Mouse (Mus musculus) midbrain, embryonic 11.5 days (tissue): ENCODE data around the gene Malrd1. TPM values are rescaled to one million over a fixed set of nuclear protein-coding genes. Genes with fewer than 3 reads are reported as not detected.

Experiments used
- ATAC-seq: fragments of 200-750 bp; cut with Nextera tagmentation; 2 replicates; pipeline ENCODE4 v1.8.0; 2017; ENCODE audit warnings: moderate TSS enrichment, moderate library complexity; ENCODE audit not compliant: low FRiP score
- DNase-seq: peaks from one replicate; pipeline ENCODE4 v3.0.0; 2015; ENCODE audit warnings: low spot score; ENCODE audit errors: missing footprints
- H3K27ac ChIP-seq: fragments of 300-500 bp; sonication (generic); 2 replicates; pipeline ENCODE4 v1.5.1; 2014; ENCODE audit warnings: low read depth, low read length
- H3K27me3 ChIP-seq: fragments of 300-500 bp; sonication (generic); 2 replicates; pipeline ENCODE4 v1.6.1; 2014; ENCODE audit warnings: mild to moderate bottlenecking, low read length, moderate library complexity, mixed read lengths; ENCODE audit not compliant: control insufficient read depth, insufficient read depth
- H3K36me3 ChIP-seq: fragments of 300-500 bp; sonication (generic); 2 replicates; pipeline ENCODE4 v1.6.1; 2014; ENCODE audit warnings: mild to moderate bottlenecking, low read length, moderate library complexity, mixed read lengths; ENCODE audit not compliant: control insufficient read depth, insufficient read depth
- H3K4me1 ChIP-seq: fragments of 300-500 bp; sonication (generic); 2 replicates; pipeline ENCODE4 v1.6.1; 2014; ENCODE audit warnings: low read length; ENCODE audit not compliant: control insufficient read depth, insufficient read depth
- H3K4me2 ChIP-seq: fragments of 300-500 bp; sonication (generic); 2 replicates; pipeline ENCODE4 v1.6.1; 2014; ENCODE audit warnings: mild to moderate bottlenecking, moderate library complexity
- H3K4me3 ChIP-seq: fragments of 300-500 bp; sonication (generic); 2 replicates; pipeline ENCODE4 v1.5.1; 2014; ENCODE audit warnings: low read depth, low read length
- H3K9ac ChIP-seq: fragments of 300-500 bp; sonication (generic); 2 replicates; pipeline ENCODE4 v1.6.1; 2014; ENCODE audit warnings: low read length
- H3K9me3 ChIP-seq: fragments of 300-500 bp; sonication (generic); 2 replicates; pipeline ENCODE4 v1.6.1; 2016; ENCODE audit warnings: low read length; ENCODE audit not compliant: control insufficient read depth
- WGBS: fragments of 180-500 bp; shearing (Covaris S2); extraction: QIAGEN DNeasy Blood & Tissue Kit; methylation state at CpG from one replicate; pipeline ENCODE4 v1.1.7; 2014; 5-methylcytosine and 5-hydroxymethylcytosine counted together
- polyA plus RNA-seq: library from polyadenylated mRNA; unstranded; fragments of >200 nt; fragmentation: Nextera tagmentation; extraction: Ambion mirVana; gene quantifications from 2 replicates; pipeline ENCODE4 v1.2.1, GENCODE M21; 2014

The Malrd1 gene
- 0.03 and 0.04 TPM in 2 replicates for polyA plus RNA-seq

DNA sequence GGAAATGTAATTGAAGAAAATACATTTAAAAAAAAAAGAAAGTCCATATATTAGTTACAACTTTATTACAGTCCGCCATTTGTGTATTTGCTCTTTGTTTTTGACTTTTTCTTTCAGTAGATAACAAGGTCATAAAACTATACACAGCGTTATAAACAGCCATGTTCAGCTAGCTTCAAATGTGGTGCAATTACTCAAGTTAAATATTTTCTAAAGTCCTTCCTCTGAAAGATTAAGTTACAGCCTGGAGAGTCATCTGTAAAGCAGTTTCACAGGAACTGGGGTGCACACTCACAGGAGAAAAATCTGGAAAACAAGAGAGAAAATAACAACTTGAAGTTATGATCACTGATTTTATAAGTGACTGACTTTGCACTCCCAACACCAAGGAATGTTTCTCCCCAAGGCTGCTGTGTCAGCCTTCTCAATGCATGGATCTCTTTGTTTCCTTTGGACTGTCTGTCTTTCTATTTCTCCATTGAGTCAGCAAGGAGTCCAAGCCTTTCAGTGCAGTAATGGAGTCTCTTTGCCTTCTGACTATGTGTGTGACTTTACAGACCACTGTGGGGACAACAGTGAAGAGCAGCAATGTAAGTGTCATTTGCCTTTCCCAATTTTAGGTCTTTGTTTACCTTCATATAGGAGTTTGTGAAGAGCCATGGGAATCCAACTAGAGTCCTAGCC is at the start of gene Malrd1:
Gene Malrd1 (plus strand): TSS at position 239 of the 684 bp plus-strand sequence.
- ATAC-seq (no peak), DNase-seq (no peak)
- 85% methylated on average over 2 of the region's 2 CpGs for WGBS
- H3K4me2 ChIP-seq, result no peak within 1 kb of the TSS
- H3K9ac ChIP-seq, result no peak within 1 kb of the TSS
- peaks cover 3% of the 10 kb centered on the region; the same call in 1 of the 2 replicates for H3K9me3 ChIP-seq
- no peak within 1 kb of the TSS for H3K27ac ChIP-seq
- H3K27me3 ChIP-seq, result no peaks in the 10 kb centered on the region
- no peak within 1 kb of the TSS for H3K4me3 ChIP-seq
- H3K36me3 ChIP-seq, result no peaks in the 10 kb centered on the region
- no peaks in the 10 kb centered on the region for H3K4me1 ChIP-seq

DNA sequence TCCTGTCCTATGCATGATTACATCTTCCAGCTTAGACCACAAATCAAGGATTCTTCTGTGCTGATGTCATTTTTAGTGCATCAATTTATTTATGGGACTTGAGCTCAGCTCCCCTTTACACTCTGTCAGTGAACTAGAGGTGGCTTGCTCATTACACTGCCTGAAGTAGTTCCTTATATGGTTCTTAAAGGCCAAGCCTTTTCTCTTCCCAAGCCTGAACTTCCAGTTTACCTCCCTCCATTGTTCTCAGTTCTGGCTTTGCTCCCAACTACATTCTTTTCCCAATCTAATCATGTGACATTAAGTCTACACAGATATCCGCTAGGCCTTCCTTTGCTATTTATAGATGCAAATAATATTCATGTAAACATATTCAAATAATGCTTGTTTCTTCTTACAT is 12.4 kb downstream of the Malrd1 start:
- Histone ChIP-seq H3K27me3 (no peaks in the 10 kb centered on the region), H3K36me3 (no peaks in the 10 kb centered on the region), H3K27ac (no peak overlapping the region), H3K4me3 (no peak overlapping the region), H3K4me1 (no peaks in the 10 kb centered on the region), H3K9ac (no peak overlapping the region), H3K4me2 (no peak overlapping the region), H3K9me3 (no peaks in the 10 kb centered on the region)
- 86% methylated on average over 1 of the region's 1 CpGs for WGBS
- DNase-seq (no peak), ATAC-seq (no peak)

DNA sequence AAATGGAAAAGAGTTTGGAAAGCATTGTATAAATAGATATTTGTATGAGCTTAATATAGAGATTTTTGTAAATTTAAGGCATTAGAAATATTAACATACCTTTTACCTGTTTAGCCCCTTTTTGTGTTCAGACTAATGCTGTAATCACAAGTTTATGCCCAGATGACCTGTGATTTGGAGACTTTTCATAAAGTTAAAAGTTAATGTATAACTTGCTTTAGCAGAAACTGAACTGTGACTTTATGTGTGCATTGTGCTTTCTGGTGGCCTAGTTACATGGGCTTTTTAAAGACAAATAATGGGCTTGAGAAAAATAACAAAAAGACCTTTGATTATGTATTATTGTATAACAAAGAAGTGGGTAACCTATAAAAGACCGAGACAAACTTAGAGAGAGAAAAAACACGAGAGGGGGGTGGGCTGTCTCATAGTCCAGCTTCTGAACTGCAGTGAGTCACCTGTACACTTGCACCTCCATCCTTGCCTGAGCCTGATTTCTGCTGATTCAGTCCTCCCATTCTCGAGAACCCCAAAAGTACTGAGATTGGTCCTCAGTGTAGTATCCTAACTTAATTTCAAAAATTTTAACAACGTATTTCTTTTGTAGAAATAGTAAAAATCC is 87.2 kb downstream of the Malrd1 start:
- WGBS, result 73% methylated on average over 4 of the region's 4 CpGs
- H3K27ac ChIP-seq, result no peak overlapping the region
- no peaks in the 10 kb centered on the region for H3K27me3 ChIP-seq
- H3K36me3 ChIP-seq, result no peaks in the 10 kb centered on the region
- H3K9ac ChIP-seq, result no peak overlapping the region
- DNase-seq, result no peak
- H3K9me3 ChIP-seq, result no peaks in the 10 kb centered on the region
- no peaks in the 10 kb centered on the region for H3K4me1 ChIP-seq
- ATAC-seq, result no peak
- H3K4me2 ChIP-seq, result no peak overlapping the region
- H3K4me3 ChIP-seq, result no peak overlapping the region

DNA sequence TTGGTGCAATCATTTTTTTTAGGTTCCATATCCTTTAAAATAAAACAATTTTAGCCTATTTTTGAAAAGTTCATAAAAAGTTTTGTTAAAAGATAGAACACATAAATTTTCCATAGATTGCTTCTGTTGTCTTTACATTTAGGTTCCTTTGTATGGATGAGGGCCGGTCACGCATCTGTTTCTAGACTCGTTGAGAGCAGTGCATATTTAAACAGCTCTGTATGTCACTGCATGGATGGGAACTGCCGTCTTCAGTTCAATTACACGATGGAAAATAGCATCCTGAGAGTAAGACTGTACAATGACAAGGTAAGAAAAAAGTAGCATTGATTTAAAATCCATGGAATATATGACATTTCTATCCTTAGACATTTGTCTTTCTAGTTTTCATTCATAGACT is 87.7 kb downstream of the Malrd1 start:
- Histone ChIP-seq H3K27me3 (no peaks in the 10 kb centered on the region), H3K4me1 (no peaks in the 10 kb centered on the region), H3K36me3 (no peaks in the 10 kb centered on the region), H3K4me2 (no peak overlapping the region), H3K4me3 (no peak overlapping the region), H3K27ac (no peak overlapping the region), H3K9ac (no peak overlapping the region), H3K9me3 (no peaks in the 10 kb centered on the region)
- 79% methylated on average over 5 of the region's 5 CpGs for WGBS
- no peak for ATAC-seq
- no peak for DNase-seq

DNA sequence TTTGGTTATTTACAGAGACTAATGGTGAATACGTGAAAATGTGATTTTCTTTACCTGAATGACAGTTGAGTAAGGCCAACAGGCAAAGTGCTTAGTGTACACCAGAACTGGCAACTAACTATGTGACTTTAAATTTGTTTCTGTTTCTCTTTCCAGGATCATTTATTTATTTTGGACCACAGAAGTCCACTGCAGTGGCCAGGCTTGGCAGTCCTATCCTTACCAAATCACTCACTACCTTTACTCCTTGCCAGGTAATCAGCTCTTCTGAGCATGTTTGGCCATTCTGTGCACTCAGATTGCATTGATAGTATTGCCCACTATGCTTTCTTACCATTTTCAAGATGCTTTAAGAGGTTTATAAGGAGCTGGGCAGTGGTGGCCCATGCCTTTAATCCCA is 109.5 kb downstream of the Malrd1 start:
- Histone ChIP-seq H3K4me1 (no peaks in the 10 kb centered on the region), H3K27ac (no peak overlapping the region), H3K9me3 (no peaks in the 10 kb centered on the region), H3K4me2 (no peak overlapping the region), H3K27me3 (no peaks in the 10 kb centered on the region), H3K36me3 (no peaks in the 10 kb centered on the region), H3K9ac (no peak overlapping the region), H3K4me3 (no peak overlapping the region)
- ATAC-seq (no peak), DNase-seq (no peak)
- WGBS, result 72% methylated on average over 1 of the region's 1 CpGs

DNA sequence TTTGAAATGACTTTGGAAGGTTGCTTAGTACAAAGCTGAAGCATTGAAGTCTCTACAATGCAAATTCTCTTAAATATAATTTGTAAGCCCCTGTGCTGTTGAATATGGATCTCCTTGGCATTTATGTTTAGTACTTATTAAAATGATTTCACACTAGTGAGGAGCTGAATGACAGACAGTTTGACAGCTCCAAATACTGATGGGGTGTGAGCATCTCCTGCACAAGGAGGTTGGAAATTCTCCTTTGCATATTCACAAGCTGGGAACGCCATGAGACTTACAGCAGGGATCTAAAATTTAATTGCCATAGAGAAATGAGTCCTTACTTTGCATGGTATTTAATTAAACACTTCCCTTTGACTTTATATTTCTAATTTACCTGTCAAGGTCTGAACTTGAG is 117.6 kb downstream of the Malrd1 start:
- H3K36me3 ChIP-seq, result no peaks in the 10 kb centered on the region
- ATAC-seq, result no peak
- no peak overlapping the region for H3K27ac ChIP-seq
- H3K9me3 ChIP-seq, result no peaks in the 10 kb centered on the region
- H3K9ac ChIP-seq, result no peak overlapping the region
- no peak for DNase-seq
- no peak overlapping the region for H3K4me3 ChIP-seq
- H3K27me3 ChIP-seq, result no peaks in the 10 kb centered on the region
- H3K4me2 ChIP-seq, result no peak overlapping the region
- no peaks in the 10 kb centered on the region for H3K4me1 ChIP-seq
- WGBS, result 84% methylated on average over 1 of the region's 1 CpGs

DNA sequence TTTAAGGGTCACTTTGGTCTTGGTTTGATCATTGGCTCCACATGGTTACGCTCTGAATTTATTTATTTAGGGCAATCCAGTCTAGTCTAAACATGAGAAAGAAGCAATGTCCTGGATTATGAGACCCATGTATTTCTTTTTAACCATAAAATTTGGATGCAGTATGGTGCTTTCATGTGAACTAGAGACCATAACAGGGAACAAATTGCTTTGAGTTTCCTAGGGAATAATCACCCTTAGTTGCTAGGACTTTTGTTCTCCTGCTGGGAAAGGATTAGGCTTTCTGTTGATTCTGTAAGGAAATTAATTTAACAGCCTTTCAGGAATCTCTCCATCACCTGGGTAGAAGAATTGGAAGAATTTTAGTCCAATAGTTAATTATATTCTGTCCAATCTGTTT is 130.1 kb downstream of the Malrd1 start:
- H3K4me3 ChIP-seq, result no peak overlapping the region
- no peak overlapping the region for H3K9ac ChIP-seq
- H3K9me3 ChIP-seq, result no peaks in the 10 kb centered on the region
- WGBS, result 7% methylated on average over 1 of the region's 1 CpGs
- ATAC-seq (peak; percentile 75), DNase-seq (peak; percentile 85)
- no peaks in the 10 kb centered on the region for H3K36me3 ChIP-seq
- H3K27ac ChIP-seq, result no peak overlapping the region
- H3K27me3 ChIP-seq, result peaks cover 2% of the 10 kb centered on the region; the same call in 1 of the 2 replicates
- H3K4me1 ChIP-seq, result peaks cover 3% of the 10 kb centered on the region; the same call in 1 of the 2 replicates
- H3K4me2 ChIP-seq, result no peak overlapping the region

DNA sequence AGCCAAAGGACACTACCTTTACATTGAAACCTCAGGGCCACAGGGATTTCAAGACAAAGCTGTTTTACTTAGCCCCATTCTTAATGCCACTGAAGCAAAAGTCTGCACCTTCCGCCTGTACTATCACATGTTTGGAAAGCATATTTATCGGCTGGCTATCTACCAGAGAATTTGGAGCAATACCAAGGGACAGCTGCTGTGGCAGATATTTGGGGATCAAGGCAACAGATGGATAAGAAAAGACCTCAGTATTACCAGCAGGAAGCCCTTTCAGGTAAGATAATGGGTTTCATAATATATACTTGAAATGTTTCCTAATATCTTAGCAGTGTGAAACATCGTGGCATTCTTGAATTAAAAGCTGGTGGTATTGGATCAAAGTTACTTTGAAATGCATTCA is 176.7 kb downstream of the Malrd1 start:
- H3K4me1 ChIP-seq, result no peaks in the 10 kb centered on the region
- ATAC-seq (no peak), DNase-seq (no peak)

DNA sequence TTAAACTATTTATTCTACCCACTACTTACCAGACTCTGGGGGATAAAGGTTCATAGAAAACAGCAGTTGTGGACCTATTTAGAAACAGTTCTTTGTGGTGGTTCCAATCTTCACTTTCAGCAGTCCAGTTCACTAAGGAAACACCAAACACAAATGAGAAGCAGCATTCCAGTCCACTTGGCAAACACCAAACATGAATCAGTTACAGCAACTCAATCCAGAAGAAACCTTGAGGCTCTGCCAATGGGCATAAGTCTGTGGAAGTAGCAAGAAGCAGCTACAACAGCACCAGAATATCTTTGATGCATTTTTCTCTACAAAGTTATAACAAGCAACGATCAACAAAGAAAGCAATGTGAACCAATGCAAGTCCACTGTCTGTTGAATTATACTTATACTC is 214.7 kb downstream of the Malrd1 start:
- Histone ChIP-seq H3K9me3 (no peaks in the 10 kb centered on the region), H3K27ac (no peak overlapping the region), H3K4me2 (no peak overlapping the region), H3K4me3 (no peak overlapping the region), H3K27me3 (no peaks in the 10 kb centered on the region), H3K36me3 (no peaks in the 10 kb centered on the region), H3K9ac (no peak overlapping the region), H3K4me1 (no peaks in the 10 kb centered on the region)
- no peak for DNase-seq
- no peak for ATAC-seq
- 95% methylated on average over 1 of the region's 1 CpGs for WGBS

More for the DNA sequence above, 176.7 kb downstream of the Malrd1 start:
- H3K9ac ChIP-seq, result no peak overlapping the region
- 94% methylated on average over 3 of the region's 3 CpGs for WGBS
- H3K4me3 ChIP-seq, result no peak overlapping the region
- H3K4me2 ChIP-seq, result no peak overlapping the region
- H3K36me3 ChIP-seq, result no peaks in the 10 kb centered on the region
- no peak overlapping the region for H3K27ac ChIP-seq
- no peaks in the 10 kb centered on the region for H3K9me3 ChIP-seq
- no peaks in the 10 kb centered on the region for H3K27me3 ChIP-seq
